Mouse (Mus musculus): ENCODE data around the gene Cpsf4l.

- TF ChIP-seq CTCF (IDR thresholded peaks at IDR 0.05; ENCODE audit: low read depth, low read length) (no peak), POLR2A (IDR thresholded peaks at IDR 0.05; ENCODE audit: borderline replicate concordance, low read depth, low read length) (no peak)
These were observed 19.3 kb downstream of the Cpsf4l start for GRCm38 (mm10) chr11:113690506-113690905.
